Mouse (Mus musculus) fat pad, adult 2 months (tissue): Measurements from ENCODE around the gene Gm20388.

Experiments
- DNase-seq: peaks from one replicate; pipeline ENCODE4 v3.0.0-alpha.2; 2011; ENCODE audit warnings: low read depth, low spot score; ENCODE audit errors: extremely low read depth

Gene Gm20388

DNA sequence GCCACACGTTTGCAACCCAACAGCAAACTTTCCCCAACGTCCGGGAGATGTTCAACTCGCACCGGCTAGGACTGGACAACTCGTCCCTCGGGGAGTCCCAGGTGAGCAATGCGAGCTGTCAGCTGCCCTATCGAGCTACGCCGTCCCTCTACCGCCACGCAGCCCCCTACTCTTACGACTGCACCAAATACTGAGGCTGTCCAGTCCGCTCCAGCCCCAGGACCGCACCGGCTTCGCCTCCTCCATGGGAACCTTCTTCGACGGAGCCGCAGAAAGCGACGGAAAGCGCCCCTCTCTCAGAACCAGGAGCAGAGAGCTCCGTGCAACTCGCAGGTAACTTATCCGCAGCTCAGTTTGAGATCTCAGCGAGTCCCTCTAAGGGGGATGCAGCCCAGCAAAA, 1207.3 kb downstream of the Gm20388 start:
- DNase-seq = no peak

DNA sequence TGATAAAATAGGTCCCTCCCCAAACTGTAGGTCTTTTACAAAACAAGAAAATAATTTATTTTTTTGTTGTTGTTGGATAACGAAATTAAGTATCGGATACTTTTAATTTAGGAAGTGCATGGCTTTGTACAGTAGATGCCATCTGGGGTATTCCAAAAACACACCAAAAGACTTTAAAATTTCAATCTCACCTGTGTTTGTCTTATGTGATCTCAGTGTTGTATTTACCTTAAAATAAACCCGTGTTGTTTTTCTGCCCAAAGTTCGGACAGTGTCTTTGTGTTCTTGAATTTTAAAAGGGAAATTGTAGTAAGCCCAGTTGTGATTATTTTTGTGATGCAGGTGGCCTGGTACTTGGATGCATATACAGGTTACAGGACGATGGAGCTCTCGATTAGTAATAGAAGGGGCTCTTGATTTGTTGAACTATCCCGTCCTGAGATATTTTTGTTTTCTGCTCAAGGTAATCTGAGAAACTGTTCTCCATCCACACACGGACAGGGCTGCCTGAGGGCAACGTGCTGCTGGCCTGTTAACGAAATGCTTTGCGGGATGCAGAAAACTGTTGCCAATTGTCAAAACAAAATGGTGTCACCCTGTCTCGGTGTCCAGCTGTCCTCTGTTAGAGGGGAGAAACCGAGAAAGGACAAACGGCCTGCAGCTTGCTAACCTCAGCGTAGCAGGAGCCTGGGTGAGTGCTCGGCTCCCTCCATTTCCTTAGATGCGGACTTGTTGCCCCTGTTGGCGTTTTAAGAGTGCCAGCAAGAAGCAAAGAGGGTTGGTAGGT, 1208.2 kb downstream of the Gm20388 start:
- no peak for DNase-seq

DNA sequence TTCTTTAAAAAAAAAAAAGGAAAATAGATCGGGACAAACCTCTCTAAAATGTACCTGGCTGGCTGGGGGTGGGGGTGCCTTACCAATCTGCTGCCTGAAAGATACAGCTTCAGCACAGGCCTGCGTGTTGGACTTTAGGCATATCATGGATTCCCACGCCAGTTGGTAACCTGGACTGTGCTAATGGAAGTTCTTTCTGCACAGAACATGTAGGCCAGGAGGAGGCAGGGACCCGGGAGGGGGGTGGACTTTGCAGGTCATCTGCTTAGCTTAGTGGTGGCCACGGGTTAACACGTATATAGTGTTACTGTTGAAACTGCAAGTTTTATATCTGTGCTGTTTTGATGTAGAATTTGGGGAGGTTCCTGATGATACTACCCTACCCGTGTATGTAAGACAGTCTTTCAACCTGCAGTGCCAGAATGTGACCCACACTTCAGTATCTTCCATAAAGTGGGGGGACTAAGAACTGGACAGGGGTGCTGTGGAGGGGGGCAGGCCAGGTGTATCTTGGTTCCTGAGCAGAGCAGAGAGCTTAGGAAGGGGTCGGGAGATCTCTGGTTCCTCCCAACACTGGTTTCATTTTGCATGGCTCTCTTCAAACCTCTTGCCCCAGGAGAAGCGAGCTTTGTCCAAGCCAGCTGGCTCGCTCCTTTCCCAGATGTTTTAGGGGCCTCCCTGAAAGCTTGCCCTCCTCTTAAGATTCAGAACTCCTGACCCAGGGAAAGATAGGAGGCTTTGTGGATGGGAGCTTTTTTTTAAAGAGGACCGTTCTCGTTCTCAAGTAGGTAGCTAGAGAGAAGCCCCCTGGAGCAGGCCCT, 1209.2 kb downstream of the Gm20388 start:
- DNase-seq = no peak

DNA sequence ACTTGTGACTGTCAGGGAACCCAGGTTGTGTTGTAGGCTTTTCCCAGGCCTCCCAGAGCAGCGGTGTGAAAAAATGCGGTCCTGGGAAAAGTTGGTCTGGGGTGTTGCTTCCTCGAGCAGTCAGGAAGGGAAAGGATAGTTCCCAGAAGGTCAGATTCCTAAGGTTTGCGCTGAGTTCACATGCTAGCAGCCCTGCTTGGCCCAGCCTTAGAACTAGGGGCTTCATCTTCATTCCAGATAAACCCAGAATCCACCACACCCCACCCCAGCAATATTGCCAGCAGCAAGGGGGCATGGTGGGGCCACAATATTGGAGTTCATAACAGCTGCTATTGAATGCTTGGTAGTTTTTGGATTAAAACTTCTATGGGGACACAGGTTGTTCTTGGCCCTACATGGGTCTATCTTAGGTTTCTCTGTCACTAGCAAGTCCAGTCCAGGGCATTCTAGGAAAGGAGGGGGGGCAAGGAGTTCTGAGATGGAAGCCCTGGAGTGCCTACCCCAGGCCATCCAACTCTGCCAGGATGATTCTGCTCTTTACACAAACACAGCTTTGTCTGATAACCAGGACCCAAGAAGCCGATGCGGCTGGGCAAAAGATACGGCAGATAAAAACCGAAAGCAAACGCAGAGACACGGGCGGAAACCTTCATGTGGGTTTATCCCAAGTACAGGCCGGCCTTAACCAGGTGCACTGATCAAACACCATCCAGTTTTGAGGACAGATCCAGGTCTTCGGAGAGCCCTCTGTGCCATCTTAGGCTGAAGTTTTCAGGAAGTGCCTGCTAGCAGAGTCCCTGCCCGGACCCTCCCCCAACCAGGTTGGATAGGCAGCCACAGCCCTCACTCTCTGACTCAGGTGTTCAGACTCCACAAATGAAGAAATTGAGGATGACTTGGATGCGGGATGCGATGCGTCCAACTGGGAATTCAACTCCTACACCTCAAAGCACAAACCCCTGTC, 1210.1 kb downstream of the Gm20388 start:
- DNase-seq = no peak

DNA sequence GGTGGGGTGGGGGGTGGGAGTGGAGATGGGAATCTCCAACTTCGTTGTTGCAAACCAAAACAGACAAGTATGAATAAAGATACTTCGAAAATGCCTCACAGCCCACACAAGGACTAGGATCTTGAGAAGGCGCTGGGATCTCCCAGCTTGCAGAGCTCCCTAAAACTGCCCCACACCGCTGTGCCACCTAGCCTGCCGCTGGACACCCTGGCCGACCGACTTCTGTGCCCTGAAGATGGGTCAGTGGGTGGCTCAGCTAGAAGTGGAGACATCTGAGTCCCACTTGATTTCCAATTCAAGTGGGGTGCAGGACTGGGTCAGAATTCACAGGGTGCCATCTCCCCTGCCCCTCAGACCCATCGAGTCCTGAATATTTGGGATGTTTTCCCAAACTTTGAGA, 1211.1 kb downstream of the Gm20388 start:
- no peak for DNase-seq

DNA sequence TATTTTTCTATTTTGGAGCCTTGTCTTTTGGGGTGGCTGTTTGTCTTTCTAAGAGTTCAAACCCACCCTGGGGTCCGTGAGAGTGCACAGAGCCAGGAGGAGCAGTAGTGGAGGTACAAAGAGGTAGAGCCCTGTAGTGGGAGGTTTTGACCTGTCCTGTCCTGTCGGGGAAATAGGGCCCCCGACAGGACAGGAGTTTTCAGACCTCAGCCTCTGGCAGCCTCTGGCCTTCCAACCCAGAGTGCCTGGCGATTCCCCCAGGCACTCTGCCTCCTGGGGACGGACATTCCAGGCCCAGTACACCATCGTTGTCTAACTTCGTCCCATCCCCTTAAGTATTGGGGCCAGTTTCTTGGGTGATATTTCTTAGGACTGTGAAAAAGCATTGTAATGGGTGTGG, 1211.7 kb downstream of the Gm20388 start:
- no peak for DNase-seq

DNA sequence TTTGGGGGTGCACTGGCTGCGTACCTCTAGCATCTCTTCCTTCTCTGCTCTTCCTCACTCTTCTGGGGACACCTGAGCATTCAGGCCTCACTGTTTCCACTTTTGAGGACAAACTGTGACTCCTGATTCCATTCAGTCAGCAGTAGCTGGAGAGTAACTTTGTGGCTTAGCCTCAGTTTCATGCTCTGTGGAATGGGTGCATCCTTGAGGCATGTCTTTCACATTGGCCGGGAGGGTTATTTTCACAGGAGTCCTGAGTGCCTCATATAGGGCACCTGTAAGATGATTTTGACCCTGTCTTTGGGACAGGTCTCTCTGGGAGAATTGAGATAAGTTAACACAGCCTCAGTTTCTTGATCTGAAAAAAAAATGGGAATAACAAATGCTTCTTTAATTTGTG, 1212.5 kb downstream of the Gm20388 start:
- no peak for DNase-seq

DNA sequence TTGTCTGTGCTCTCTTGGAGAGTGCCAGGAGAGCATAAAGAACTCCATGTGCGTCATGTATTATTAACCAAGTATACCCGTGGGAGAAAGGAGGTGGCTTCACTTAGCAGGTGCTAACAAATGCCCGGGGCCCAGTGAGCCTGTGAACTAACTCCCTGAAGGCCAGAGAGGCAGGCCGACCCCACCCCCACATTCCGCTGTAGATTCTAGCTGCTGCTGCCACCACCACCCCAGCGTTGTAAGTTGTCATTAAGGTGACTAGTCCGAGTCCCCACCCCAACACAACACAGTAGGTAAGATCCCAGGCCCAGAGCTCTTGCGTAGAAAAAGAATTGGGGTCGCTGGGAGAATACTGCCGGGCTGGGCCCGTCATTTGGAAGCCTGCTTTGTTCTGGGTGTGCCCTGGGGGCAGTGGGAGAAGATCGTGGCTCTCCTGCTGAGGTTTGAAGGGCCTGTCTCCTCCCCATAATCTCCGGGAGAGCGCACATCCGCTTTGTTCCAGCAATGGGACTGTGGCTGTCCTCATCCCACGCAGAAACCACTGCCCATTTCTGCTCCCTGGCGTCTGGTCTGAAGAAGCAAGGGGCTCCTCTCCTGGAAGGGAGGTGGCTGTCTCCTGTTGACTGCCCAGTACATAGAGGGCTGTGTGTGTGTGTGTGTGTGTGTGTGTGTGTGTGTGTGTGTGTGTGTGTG, 1214.1 kb downstream of the Gm20388 start:
- DNase-seq = no peak

DNA sequence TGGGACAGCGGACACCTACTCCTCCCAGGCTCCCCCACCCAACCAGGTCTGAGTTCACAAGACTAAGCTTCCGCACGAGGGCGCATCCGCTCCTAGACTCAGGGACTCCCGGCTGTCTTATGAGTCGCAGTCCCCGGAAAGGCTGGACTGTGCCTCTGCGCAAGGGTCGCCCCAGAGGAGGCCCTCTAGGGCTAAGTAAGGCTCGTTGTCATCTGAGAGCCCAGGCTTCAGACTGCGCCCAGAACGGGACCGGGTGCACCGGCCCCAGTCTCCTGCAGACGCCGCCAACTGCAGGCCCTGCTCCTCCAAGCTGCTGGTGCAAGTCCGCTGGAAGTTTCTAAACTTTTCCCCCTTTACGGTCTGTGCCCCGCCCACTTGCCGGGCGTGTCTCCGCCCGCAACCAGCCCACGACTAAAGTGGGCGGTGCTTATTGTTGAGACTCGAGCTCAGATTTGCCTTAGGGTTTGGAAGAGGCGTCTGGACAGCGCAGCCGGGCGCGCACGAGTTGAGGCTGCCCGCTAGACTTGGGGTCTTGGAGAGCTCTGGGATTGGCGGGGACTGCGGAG, 1214.8 kb downstream of the Gm20388 start:
- no peak for DNase-seq

DNA sequence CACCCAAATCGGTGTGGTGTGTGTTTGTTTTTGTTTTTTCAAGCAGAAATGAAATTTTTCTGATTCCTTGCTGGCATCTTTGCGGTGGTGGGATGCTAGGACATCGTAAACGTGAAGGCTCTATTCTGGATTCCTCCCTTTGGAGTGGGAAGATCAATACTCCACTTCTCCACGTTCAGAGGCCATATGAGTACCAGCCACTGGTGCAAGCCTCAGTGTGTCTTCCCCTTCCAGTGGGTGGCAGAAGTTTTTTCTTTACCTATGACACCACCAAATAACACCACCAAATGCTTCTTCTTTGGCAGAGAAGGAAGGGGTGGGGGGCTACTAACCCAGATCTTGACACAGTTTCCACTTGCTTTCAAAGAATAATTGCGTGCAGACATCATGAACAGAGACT, 1215.5 kb downstream of the Gm20388 start:
- no peak for DNase-seq

DNA sequence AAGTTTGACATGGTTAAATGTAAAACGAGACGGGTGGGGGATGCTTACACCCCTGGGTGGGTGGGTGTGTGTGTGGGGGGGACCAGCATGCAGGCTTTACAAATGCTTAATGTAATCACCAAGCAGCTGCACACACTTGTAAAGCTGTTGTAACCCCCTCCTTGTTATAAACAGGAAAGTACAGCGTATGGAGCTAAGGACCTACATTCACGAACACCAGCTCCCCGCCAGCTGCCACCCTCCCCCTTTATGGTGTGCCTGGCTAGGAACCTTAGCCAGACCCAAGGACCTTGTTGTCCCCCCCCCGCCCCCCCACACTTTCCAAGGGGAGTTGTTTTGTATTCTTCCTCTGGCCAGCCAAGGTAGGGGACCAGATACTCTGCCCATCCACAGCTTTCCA, 1216.1 kb downstream of the Gm20388 start:
- no peak for DNase-seq

DNA sequence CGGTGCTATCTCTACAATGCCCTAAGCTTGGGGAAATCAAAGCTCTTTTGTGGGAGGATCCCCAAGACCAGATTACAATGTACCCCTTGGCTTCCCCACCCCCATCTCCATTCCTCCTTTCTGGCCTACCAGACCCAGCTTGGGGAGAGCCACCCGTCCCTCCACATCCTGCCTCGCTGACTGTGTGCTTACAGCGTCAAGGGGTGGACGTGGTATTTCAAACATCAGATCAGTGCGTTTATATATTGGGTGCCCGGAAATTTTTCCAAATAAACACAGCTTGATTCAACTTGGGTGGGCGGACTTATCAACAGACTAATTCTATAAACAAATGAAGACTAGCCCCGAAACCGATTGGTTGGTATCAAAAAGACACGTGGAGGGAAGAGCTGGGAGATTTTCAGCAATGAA, 1216.7 kb downstream of the Gm20388 start:
- DNase-seq = no peak

DNA sequence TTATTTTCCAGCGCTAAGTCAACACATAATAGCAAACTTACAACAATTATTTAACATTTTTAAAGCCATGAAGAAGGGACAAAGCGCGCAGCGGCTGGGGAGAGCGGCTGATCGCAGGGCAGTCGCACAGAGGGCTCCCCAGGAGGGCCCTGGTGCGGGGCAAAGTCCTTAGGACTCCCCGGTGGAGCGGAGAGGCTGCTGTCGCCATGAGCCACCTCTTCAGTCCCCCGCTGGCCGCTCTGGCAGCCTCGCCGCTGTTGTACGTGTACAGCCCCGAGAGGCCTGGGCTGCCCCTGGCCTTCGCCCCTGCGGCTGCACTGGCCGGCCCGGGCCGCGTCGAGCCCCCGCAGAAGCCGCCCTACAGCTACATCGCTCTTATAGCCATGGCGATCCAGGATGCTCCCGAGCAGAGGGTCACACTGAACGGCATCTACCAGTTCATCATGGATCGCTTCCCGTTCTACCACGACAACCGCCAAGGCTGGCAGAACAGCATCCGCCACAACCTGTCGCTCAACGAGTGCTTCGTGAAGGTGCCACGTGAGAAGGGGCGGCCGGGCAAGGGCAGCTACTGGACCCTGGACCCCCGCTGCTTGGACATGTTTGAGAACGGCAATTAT, 1217.2 kb downstream of the Gm20388 start, which contains the start of gene Foxl1:
Foxl1 (plus strand) TSS at position 185 of the 620 bp plus-strand sequence.
- DNase-seq = no peak

DNA sequence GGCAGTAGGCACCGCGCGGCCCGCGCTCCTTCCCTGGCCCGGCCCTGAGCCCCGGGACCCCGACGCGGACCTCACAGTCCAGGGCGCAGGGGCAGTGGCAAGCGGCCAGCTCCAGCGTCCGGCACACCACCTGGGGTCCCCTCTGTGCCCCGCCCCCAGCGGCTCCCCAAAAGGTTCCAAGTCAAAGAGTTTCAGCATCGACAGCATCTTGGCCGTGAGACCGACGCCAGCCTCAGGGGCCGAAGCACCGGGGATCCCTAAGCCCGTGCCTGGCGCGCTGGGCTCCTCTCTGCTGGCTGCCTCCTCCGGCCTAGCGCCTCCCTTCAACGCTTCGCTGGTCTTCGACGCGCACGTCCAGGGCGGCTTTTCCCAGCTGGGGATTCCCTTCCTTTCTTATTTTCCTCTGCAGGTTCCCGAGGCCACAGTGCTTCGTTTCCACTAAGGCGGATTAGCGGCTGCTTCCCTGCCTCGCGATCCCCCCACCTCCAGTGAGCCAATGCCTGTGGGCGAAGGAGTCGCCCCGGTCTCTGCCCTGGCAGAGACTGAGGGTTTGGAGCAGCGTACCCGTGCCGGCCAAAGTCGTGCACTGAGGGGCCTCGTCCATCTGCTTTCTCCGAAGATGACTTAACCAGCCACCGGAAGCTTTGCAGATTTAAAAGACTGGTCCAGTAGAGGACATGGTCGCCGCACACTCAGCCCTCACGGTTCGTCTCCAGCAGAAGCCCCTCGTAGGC, 1218.1 kb downstream of the Gm20388 start:
- no peak for DNase-seq

DNA sequence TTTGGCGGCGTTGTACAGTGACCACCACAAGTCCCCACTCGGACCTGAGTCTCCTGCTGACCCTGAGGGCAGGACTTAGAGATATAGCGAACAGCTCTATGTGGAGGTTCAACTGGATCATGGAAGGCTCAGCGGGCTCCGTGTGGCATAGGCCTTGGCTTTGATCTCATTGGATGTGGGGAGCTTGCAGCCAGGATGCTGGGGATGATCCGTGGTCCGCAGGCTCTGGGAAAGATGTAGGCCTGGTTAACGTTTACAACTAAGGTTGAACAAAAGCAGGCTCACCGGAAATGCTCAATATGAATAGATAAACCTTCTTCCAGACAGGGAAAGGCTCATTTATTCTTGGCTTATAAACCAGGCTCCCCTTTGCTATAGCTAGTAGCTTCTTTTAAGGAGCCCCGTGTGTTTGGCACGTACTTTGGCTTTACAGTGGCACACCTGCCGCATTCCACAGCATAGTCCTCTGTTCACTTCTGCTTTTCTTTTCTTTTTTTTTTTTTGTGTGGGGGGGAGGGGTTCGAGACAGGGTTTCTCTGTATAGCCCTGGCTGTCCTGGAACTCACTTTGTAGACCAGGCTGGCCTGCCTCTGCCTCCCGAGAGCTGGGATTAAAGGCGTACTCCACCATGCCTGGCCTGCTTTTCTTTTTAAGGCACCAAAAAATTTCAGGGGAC, 1218.8 kb downstream of the Gm20388 start:
- no peak for DNase-seq

DNA sequence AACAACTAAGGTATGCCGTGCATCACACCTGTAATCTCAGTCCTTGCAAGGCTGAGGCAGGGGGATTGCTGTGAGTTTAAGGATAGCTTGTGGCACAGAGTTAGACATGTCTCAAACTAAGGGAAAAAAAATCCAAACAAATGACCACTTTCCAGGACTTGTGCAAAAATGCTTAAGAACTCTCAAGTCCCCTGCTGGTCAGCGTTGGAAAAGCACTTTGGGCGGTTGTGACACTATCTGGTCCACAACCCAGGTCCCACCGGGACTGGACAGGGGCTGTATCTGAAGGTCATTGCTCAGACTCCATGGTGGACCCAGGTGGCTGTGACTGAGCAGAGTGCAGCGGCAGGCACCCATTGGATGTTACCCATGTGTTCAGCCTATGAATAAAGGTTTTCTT, 1219.9 kb downstream of the Gm20388 start:
- DNase-seq = no peak

DNA sequence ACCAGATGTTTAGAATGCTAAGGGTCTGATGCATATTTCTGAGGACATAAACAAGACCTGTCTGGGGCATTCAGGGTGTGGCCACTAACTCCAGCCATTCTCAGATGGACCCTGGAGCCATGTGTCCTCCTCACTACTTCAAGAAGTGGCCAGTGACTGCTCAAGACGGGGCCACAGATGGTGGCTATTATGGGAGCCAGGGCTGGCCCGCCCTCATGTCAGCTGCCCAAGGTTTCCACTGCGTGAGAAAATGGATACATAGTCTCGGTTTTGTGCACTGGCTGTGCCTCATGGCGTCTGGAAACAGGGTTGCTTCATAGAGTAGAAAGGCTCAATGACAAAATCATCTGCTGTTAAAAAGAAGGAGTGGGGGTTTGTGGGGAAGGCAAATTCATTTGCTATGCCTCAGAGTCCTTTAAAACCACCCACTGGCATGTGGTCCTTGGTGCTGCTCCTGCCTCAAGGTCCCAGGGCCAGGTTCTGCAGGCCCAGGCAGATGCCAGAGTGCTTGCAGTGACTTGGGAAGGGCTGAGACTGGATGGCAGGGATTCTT, 1222.4 kb downstream of the Gm20388 start:
- no peak for DNase-seq

DNA sequence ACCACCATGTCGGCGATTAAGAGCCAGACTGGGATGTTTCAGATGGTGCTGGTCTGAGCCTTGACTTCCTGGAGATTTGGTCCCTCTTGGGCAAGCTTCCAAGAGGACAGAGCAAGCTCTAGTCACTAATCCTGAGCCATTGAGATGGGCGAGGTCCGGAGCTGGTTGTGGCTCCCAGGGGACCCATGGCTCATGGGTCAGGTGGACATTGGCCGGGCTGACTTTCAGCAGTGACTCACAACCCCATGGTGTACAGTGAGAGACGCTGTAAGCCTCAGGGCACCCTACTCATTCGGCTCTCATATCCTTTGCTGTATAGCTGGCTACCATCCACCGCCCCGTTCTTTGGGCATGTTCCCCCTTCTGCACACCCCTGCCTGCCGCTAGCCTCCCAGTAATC, 1223.5 kb downstream of the Gm20388 start:
- DNase-seq = no peak
